Mouse (Mus musculus) heart, postnatal 36 days (tissue): ENCODE results near the gene Fam193b. TPM values are rescaled to one million over a fixed set of nuclear protein-coding genes. Genes with fewer than 3 reads are reported as not detected.

Experiments used
- DNase-seq, 2 experiments: peaks; one replicate each; pipeline ENCODE4 v3.0.0; 2021 to 2022
- intact Hi-C: fragments of 180-260 bp; cut with DNase I; formaldehyde crosslinking; loops from one replicate; pipeline ENCODE4 v1.15.1; 2025
- total RNA-seq, 2 experiments: library from RNA; stranded (reverse); gene quantifications; 2 replicates each; pipeline ENCODE4 v1.2.3; 2021

The Fam193b gene
- total RNA-seq, 2 experiments from 2014 or later = 13.7 to 18.1 TPM

DNA sequence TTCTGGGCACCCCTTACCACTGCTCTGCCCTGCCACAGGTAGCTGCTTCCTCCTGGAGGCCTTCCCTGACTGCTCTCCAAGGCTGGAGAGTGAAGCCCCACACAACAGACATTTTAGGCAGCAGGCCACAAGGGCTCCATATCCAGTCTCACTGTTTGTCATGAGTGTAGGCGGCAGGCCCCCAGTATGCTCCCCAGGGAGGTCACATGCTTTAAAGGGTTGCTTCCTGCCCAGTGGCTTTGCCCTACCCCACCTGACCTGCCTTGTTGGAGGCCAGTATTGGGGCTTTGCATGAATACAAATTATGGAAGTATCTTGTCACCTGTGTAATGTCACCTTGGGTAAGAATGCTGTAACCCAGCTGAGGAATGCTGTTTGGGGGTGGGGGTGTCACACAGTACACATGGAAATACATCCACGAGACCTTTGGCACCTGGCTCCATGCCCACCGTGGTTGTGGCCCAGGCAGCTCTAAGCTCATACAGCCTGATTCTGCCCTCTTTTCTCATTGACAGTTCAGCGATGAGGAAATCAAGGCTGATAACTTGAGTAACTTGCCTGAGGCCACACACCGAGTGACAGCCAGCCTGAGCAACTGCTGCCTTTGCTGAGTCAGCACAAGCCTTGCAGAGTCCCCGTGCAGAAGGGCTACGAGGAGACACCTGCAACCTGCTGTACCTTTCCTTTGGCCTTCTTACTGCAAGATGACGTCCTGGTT is 41.6 kb downstream of the Fam193b start, which contains the start of gene Dok3:
Gene Dok3, minus strand, starts transcription at position 99 of the 718 bp plus-strand sequence.
- intact Hi-C loops = no loop called here
- no peak for DNase-seq

DNA sequence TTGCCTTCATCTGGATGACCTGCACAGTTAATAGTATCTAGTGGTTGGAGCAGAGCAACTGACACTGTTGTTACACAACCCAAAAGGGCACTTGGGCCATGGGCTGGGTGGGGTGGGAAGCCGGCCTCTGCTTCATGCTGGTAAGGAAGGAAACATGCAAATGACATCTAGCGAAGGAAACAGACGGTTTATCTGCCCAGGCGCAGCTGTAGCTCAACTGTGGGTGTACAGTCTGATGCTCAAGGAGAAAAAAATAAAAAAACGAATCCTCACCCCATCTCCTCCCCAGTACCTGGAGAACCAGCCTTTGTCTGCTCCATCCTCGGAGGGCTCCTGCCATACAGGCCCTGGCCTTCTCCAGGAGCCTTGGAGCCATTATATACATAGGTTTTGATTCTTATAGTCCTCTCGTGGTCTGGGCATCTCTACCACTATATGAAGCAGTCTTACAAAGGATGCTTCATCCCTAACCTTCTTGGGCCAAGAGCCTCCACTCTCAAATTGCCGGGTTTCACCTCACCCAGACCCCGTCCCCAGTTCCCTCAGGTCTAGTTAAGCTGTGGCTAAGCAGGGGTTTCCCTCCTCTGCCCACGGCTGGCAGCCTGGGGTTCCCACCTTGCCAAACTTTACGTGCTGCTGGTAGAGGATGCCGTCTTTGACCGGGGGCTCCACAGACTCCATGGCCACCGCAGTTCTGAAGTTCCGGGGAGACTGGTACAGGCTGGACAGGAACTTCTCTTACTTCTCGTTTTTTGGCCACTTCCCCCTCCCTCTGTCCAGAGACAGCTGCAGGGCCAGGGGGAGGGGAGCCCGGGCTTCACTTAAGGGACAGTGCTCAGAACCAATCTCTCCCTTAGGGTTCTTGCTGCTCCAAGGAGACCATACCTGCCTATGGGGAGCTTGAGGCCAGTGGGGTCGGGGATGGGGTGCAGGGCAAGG is 42.8 kb downstream of the Fam193b start:
- peak in 1 of 2 experiments; percentile 34 for DNase-seq
- intact Hi-C loops = no loop called here

DNA sequence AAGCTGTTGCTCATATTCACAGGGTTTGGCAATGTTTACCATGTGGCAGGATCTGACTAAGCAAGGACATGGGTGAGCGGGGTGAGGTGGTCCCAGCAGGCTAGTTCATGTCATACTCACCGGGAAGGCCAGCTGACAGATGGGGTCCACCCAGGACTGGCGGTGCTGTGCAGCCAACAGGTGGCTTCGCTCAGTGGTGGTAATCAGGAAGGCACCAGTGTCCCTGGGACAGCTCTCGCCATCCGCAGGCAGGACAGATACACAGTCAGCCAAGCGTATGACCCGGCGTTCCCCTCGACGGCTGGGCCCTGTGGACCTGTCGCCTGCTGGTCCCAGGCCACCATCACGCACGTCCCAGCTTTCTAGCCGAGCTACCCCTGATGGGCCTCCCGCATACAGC is 43.7 kb downstream of the Fam193b start:
- no peak for DNase-seq
- intact Hi-C loops = no loop called here

- no peak for DNase-seq
Observed at GRCm38 (mm10) chr13:55525733-55526553, 45.0 kb downstream of the Fam193b start.

DNA sequence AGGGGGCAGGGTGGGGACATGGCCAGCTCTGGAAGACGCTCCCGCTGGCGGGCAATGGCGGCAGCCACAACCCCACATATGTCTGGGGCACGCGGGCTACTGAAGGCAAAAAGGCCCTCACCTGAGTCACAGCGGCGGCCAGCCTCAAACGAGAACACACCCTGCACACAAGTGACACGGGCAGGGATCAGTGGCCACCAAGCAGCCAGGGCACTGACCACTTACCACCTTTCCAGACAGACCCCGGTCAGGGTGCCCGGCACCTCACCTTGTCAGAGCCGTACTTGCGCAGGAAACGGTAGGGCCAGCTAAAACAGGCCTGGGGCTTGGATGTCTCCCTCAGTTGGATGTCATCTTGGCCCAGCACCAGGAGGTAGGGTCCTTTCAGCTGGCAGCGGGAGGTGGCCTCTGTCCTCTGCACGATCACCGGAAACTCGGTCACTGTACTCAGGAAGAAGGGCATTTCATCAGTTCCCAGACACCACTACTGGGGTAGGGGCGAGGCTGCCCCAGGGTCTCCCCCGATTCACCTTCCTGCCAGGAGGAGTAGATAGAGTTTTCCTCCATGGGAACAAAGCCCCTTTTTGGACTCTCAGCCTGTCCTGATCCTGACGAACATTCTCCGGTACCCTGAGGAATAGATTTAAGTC is 46.8 kb downstream of the Fam193b start:
- intact Hi-C loops = no loop called here
- DNase-seq = no peak

More at GRCm38 (mm10) chr13:55525733-55526553, 45.0 kb downstream of the Fam193b start:
- intact Hi-C loops = no loop called here

DNA sequence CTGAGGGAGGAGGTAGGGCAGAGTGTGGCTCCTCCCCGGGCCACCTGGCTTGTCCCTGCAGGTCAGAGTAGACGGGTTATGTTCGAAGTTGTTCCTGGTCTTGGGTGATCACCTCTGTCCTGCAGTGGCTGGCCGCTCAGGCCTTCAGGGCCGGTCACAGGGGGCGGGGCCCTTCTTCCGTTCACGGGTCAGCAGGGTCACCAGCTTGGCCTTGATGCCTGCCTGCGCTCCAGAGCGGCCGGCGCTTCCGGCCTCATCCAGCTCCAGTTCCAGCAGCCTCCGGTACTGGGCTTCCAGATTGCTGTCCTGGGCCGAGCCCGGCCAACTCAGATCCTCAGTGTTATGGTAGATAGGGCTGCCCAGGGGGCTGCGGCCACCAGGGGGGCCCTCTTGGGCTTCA is 47.6 kb downstream of the Fam193b start:
- intact Hi-C loops = no loop called here
- peak; percentile 52 to 66 for DNase-seq

GRCm38 (mm10) chr13:55522730-55523129 is 48.2 kb downstream of the Fam193b start:
- DNase-seq = peak; percentile 23 to 28
- intact Hi-C loops = no loop called here

DNA sequence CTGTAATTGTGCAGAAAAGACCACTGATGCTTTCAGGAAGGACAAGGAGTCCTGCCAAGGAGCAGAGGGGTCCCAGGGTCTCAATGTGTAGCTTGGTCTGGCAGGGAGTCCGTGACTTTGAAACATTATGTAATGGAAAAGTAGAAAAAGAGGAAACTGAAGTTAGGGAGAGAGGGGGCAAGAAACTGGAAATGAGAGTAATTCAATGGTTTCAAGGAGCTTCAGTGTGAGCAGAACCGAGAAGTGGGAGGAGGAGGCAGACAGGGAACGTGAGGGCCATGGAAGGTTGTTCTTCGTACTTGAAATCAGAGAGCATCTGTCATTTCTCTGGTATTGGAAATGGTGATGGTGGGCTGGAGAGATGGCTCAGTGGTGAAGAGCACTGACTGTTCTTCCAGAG is 51.3 kb downstream of the Fam193b start:
- DNase-seq = no peak
- intact Hi-C loops = no loop called here

DNA sequence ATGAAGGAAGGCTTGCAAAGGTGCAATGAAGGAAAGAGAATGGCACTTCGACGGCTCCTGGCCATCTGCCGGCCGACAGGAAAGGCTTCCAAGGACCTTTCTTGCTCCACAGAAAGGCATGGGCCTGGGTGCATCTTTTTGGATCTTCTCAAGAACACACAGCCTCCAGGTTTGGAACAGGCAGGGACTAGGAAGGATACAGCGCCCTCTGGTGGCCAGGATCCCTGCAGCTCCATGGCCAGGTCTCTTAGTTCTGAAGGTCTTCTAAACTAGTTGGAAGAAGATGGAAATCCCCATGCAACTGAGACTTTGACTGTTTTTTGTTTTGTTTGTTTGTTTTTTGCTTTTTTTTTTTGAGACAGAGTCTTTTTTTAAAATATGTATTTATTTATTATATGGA is 54.0 kb downstream of the Fam193b start:
- DNase-seq = peak; percentile 90 to 94
- intact Hi-C loops = loop anchor here (1.0 kb wide), 2 partner anchors 99 to 112 kb away; no protein-coding TSS in a partner anchor

- intact Hi-C loops = loop anchor here (2.0 kb wide), 2 partner anchors 41 to 65 kb away; no protein-coding TSS in a partner anchor
- DNase-seq = no peak
Observed at GRCm38 (mm10) chr13:55513828-55514227, 57.1 kb downstream of the Fam193b start.

DNA sequence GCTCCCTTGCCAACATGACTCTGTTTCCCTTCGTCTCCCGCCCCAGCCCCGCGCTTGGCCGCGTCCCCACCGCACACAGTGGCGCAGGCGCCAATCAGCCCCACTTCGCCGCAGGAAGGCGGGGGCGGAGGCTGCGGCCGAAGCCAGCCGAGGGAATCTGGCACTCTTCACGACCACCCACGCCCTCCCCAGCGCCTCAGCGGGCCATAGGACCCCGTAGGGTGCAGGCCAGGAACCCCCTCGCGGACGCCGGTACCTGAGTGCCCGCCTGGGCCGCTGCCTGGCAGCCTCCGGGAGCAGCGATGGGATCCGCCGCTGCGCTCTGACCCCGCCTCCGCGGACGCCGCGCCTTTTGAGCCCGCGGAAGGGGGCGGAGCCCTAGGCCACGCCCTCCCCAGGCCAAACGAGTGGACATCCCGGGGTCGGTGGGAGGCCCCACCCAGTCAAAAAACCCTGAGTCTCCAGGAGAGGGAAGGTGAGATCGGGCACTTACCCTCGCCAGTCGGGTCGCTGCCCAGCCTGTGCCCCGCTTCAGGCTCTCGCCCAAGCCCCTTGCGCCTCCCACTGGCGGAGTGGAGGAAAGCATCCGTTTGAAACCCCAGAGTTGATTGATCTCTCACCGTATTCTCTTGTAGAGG is 57.7 kb downstream of the Fam193b start, which contains the start of gene Pdlim7:
Gene Pdlim7, minus strand, starts transcription at position 566 of the 638 bp plus-strand sequence.
- intact Hi-C loops = loop anchor here (2.0 kb wide), 1 partner anchor 40 kb away; no protein-coding TSS in a partner anchor

GRCm38 (mm10) chr13:55512379-55513031 is 58.4 kb downstream of the Fam193b start:
- peak; percentile 53 to 68 for DNase-seq
- intact Hi-C loops = loop anchor here (2.0 kb wide), 1 partner anchor 40 kb away; no protein-coding TSS in a partner anchor

More for the DNA sequence above, 57.7 kb downstream of the Fam193b start, which contains the start of gene Pdlim7:
- DNase-seq = peak; percentile 96 to 98

DNA sequence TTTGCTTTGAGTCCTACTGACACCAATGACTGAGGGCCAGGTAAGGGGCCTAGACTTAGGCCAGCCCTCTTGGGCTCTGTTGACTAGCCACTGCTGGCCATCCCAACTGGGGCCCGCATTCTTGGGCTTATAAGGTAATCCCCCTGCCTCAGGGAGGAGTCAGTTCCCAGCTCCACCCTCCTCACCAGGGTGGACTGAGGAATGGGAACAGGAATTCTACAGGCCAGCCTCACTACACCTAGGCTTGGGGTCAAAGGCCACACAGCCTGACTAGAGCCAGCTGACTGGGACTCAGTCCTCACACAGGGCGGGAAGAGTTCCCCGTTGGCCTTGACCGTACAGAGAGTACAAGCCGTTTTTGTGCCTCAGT is 59.4 kb downstream of the Fam193b start:
- no peak for DNase-seq
- intact Hi-C loops = no loop called here

DNA sequence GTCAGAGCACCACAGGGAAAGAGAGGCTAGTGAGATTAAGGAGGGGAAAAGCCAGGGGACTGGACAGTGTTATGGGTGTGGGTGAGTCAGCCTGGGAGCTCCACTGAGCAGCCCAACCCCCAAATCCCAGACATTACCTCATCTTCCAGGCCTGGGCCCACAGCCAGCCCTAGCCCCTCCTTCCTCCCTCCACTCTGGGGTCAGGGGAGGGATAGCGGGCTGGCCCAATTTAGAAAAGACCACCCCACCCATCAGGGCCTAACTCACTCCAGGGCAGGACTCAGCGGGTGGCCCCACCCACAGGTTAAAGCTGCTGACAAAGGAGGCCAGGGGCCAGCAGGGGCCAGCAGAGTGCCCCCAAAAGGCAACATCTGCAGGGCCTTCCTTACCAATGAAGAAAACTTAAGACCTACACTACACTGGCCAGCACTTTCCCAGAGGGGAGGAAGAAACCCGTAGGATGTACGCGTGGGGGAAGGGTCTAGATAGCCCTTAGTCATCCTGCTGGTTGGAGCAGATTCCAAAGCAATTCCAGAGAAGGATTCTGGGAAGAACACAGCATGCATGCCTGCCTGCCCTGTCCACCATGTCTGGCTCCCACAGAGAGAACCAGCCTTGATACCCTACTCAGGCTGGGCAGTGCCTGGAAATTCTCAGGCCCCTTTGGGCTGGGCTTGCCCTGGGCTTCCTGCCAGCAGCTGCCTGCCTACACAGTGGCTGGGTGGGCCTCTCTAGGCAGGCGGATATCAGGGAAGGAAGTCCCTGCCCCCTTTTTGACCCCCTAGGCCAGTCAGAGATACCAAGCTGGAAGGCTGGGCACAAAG is 60.0 kb downstream of the Fam193b start:
- intact Hi-C loops = no loop called here
- peak; percentile 83 to 90 for DNase-seq

GRCm38 (mm10) chr13:55510332-55510667 is 60.6 kb downstream of the Fam193b start:
- intact Hi-C loops = no loop called here
- DNase-seq = no peak

GRCm38 (mm10) chr13:55508531-55508930 is 62.4 kb downstream of the Fam193b start:
- intact Hi-C loops = loop anchor here (2.0 kb wide), 1 partner anchor 20 kb away; the partner anchor contains the start of gene Dbn1
- DNase-seq = no peak

- intact Hi-C loops = loop anchor here (2.0 kb wide), 1 partner anchor 19 kb away; the partner anchor contains the start of gene Dbn1
- no peak for DNase-seq
Observed at GRCm38 (mm10) chr13:55507877-55508276, 63.0 kb downstream of the Fam193b start.

GRCm38 (mm10) chr13:55506697-55507096 is 64.2 kb downstream of the Fam193b start:
- DNase-seq = no peak
- intact Hi-C loops = no loop called here
